Mouse (Mus musculus): ENCODE data around the gene Phactr3.

DNA sequence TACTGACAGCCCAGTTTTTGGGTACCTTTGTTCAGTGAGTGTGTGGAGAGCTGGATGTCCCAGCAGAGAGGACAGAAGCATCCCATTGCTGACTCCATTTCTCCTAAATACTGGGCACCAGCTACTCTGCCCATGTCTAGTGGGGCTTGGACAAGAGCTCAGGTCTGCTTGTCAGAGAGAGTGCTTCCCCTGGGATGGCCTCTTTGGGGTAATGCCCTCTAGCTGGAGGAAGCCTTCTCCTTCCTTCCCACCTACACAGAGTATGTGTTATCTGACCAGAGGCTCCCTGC lies 1.5 kb downstream of the Phactr3 start:
- no peak for TF ChIP-seq CTCF (IDR thresholded peaks at IDR 0.05; ENCODE audit: low read depth)
- TF ChIP-seq EP300 (IDR thresholded peaks at IDR 0.05; ENCODE audit: low read depth): no peak

Measured in liver, embryonic 14.5 days (tissue).